Mouse (Mus musculus) kidney, embryonic 15.5 days (tissue): ENCODE measurements at regions not wholly inside any gene's neighbourhood (a gene's known extent, or its start where the extent isn't known, plus 50 kb on each side); places are given as distances from the start of the nearest gene placed in this dataset.

Experiments used
- ATAC-seq: fragments of 200-750 bp; cut with Nextera tagmentation; replicated peaks from 2 replicates; pipeline ENCODE4 v1.8.0; 2017; ENCODE audit warnings: moderate TSS enrichment; ENCODE audit not compliant: low FRiP score
- H3K27ac ChIP-seq: fragments of 300-500 bp; sonication (generic); 2 replicates; pipeline ENCODE4 v1.5.1; 2015; ENCODE audit warnings: mild to moderate bottlenecking, inconsistent platforms
- H3K27me3 ChIP-seq: fragments of 300-500 bp; sonication (generic); 2 replicates; pipeline ENCODE4 v1.6.1; 2015; ENCODE audit warnings: inconsistent platforms
- H3K36me3 ChIP-seq: fragments of 300-500 bp; sonication (generic); 2 replicates; pipeline ENCODE4 v1.6.1; 2015; ENCODE audit warnings: inconsistent platforms
- H3K4me1 ChIP-seq: fragments of 300-500 bp; sonication (generic); 2 replicates; pipeline ENCODE4 v1.6.1; 2015; ENCODE audit warnings: inconsistent platforms
- H3K4me2 ChIP-seq: fragments of 300-500 bp; sonication (generic); 2 replicates; pipeline ENCODE4 v1.6.1; 2015; ENCODE audit warnings: moderate library complexity, mild to moderate bottlenecking, inconsistent platforms
- H3K4me3 ChIP-seq: fragments of 300-500 bp; sonication (generic); replicated peaks from 2 replicates; pipeline ENCODE4 v1.5.1; 2015; ENCODE audit warnings: mild to moderate bottlenecking, inconsistent platforms
- H3K9ac ChIP-seq: fragments of 300-500 bp; sonication (generic); 2 replicates; pipeline ENCODE4 v1.6.1; 2015; ENCODE audit warnings: mild to moderate bottlenecking, inconsistent platforms
- H3K9me3 ChIP-seq: fragments of 300-500 bp; sonication (generic); replicated peaks from 2 replicates; pipeline ENCODE4 v1.6.1; 2016; ENCODE audit warnings: inconsistent platforms
- WGBS: fragments of 180-500 bp; shearing (Covaris S2); methylation state at CpG from one replicate; pipeline ENCODE4 v1.1.7; 2015; ENCODE audit warnings: mixed read lengths; 5-methylcytosine and 5-hydroxymethylcytosine counted together

DNA sequence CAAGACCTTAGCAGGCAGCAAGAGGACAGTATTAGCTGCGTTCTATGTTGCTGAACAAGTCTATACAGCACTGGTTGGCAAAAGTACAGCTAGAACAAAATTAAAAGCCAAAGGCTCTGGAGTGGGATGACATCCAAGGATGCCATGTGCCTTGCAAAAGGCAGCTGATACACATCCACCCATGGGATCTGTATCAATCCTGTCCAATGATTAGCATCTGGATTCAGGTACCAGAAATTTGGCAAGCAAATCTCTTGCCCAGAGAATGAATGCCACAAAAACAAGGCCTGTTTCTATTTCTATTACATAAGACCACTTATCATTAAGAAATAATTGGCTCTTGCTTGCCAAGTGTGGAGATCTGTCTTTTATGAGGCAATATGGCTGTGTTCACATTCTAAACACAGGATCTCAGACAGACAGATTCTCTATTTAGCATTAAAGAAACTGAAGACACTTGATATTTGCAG lies 220.0 kb downstream of the Cpe start:
- ATAC-seq = no peak

DNA sequence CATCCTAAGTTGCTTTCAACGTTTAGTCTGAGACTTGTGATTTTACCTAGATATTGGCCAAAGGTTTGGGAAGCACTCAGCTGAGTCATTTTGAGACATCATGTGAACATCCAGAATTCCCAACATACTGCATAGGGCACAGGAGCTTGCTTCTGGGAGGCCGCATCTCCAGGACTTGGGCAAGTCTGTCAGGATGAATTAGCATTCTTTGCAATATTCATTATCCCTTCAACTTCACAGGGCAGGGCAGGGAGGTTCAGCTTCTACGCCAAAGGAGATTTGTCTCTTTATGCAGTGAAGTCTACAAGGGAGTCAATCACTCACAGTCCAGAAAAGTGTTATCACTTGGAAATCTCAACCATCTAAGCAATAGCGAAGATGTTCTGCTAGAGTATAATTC lies 231.7 kb downstream of the Cpe start:
- no peaks in the 10 kb centered on the region for H3K36me3 ChIP-seq
- WGBS = 83% methylated on average over 4 of the region's 4 CpGs
- no peak for ATAC-seq
- H3K4me1 ChIP-seq = no peaks in the 10 kb centered on the region
- H3K9ac ChIP-seq = no peak overlapping the region
- no peak overlapping the region for H3K27ac ChIP-seq
- no peak overlapping the region for H3K4me2 ChIP-seq
- no peak overlapping the region for H3K4me3 ChIP-seq
- H3K9me3 ChIP-seq = no peaks in the 10 kb centered on the region
- no peaks in the 10 kb centered on the region for H3K27me3 ChIP-seq

More for the DNA sequence above, 220.0 kb downstream of the Cpe start:
- WGBS = 94% methylated on average over 1 of the region's 1 CpGs
- no peaks in the 10 kb centered on the region for H3K36me3 ChIP-seq
- H3K9ac ChIP-seq = no peak overlapping the region
- H3K27ac ChIP-seq = no peak overlapping the region
- H3K4me3 ChIP-seq = no peak overlapping the region
- no peaks in the 10 kb centered on the region for H3K4me1 ChIP-seq
- no peaks in the 10 kb centered on the region for H3K9me3 ChIP-seq
- no peaks in the 10 kb centered on the region for H3K27me3 ChIP-seq
- no peak overlapping the region for H3K4me2 ChIP-seq

GRCm38 (mm10) chr8:64456970-64457369 lies 235.9 kb downstream of the Cpe start:
- peak; percentile 76 for ATAC-seq
- H3K27ac ChIP-seq = no peak overlapping the region
- 51% methylated on average over 5 of the region's 5 CpGs for WGBS
- H3K4me3 ChIP-seq = no peak overlapping the region
- no peaks in the 10 kb centered on the region for H3K9me3 ChIP-seq
- no peaks in the 10 kb centered on the region for H3K4me1 ChIP-seq
- H3K27me3 ChIP-seq = no peaks in the 10 kb centered on the region
- no peak overlapping the region for H3K4me2 ChIP-seq
- no peaks in the 10 kb centered on the region for H3K36me3 ChIP-seq
- no peak overlapping the region for H3K9ac ChIP-seq

GRCm38 (mm10) chr8:64454736-64455135 lies 238.1 kb downstream of the Cpe start:
- H3K9ac ChIP-seq = no peak overlapping the region
- no peaks in the 10 kb centered on the region for H3K9me3 ChIP-seq
- H3K4me1 ChIP-seq = no peaks in the 10 kb centered on the region
- H3K27ac ChIP-seq = no peak overlapping the region
- no peaks in the 10 kb centered on the region for H3K27me3 ChIP-seq
- ATAC-seq = no peak
- H3K4me2 ChIP-seq = no peak overlapping the region
- no peak overlapping the region for H3K4me3 ChIP-seq
- no peaks in the 10 kb centered on the region for H3K36me3 ChIP-seq
- WGBS = 76% methylated on average over 4 of the region's 4 CpGs

DNA sequence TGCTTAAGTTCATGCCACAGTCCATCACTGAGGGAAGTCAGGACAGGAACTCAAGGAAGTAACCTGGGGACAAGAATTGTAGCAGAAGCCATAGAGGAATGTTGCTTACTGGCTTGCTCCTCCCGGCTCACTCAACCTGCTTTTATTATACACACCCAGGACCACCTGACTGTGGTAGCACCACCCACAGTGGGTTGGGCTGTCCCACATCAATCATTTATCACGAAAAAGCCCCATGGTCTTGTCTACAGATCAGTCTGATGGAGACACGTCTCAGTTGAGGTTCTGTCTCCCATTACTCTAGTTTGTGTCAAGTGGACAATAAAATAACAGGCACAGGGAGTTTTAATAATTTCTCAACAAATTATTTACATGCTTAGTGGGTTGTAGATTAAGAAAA lies 239.3 kb upstream of the Tll1 start:
- no peaks in the 10 kb centered on the region for H3K36me3 ChIP-seq
- 78% methylated on average over 3 of the region's 3 CpGs for WGBS
- ATAC-seq = no peak

DNA sequence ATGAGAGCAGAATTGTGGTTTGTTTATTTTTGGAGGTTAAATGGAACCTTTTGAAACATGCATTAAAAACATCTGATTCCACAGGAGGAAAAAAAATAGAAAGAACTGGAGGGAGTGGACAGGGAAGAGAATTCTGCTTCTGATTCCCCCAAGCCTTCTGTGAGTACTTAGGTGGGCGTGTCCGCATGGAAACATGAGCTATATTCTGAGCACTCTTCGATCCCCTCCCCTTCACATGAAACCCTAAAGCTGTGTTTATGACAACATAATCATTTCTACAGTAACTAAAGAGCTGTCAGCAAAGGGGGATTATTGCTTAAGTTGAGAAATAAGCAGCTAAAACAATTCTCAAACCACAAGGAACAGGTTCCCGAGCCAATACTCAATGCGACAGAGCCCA lies 238.4 kb upstream of the Tll1 start:
- no peak for ATAC-seq
- Histone ChIP-seq H3K4me2 (no peak overlapping the region), H3K36me3 (no peaks in the 10 kb centered on the region), H3K27me3 (no peaks in the 10 kb centered on the region), H3K4me1 (no peaks in the 10 kb centered on the region), H3K9ac (no peak overlapping the region), H3K4me3 (no peak overlapping the region), H3K9me3 (no peaks in the 10 kb centered on the region), H3K27ac (no peak overlapping the region)
- WGBS = 82% methylated on average over 5 of the region's 5 CpGs

More for the DNA sequence above, 239.3 kb upstream of the Tll1 start:
- Histone ChIP-seq H3K4me2 (no peak overlapping the region), H3K4me1 (no peaks in the 10 kb centered on the region), H3K27ac (no peak overlapping the region), H3K27me3 (no peaks in the 10 kb centered on the region), H3K4me3 (no peak overlapping the region), H3K9ac (no peak overlapping the region), H3K9me3 (no peaks in the 10 kb centered on the region)

DNA sequence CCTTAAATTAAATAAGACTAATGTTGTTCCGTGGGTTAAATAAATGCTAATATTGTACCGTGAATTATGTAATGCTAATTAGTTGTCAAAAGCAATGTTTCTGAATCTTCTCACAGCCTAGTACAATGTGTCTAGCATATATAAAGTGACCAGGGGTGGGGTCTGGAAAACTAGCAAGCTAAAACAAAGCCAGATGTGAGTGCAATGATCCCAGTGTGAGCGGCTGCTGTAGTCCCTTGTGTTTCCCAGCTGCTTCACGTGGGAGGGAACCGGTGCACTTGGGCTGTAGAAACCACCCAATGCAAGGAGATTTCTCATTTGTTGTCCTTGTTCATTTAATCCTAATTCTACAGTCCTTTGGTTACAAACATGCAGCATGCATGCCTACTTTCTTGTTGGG lies 232.4 kb upstream of the Tll1 start:
- no peaks in the 10 kb centered on the region for H3K36me3 ChIP-seq
- ATAC-seq = no peak
- no peaks in the 10 kb centered on the region for H3K4me1 ChIP-seq
- no peak overlapping the region for H3K9ac ChIP-seq
- H3K27me3 ChIP-seq = no peaks in the 10 kb centered on the region
- H3K4me3 ChIP-seq = no peak overlapping the region
- no peaks in the 10 kb centered on the region for H3K9me3 ChIP-seq
- WGBS = 70% methylated on average over 5 of the region's 5 CpGs
- no peak overlapping the region for H3K4me2 ChIP-seq
- H3K27ac ChIP-seq = no peak overlapping the region

GRCm38 (mm10) chr8:64434648-64435047 lies 228.6 kb upstream of the Tll1 start:
- Histone ChIP-seq H3K9me3 (no peaks in the 10 kb centered on the region), H3K27ac (no peak overlapping the region), H3K4me1 (no peaks in the 10 kb centered on the region), H3K9ac (no peak overlapping the region), H3K36me3 (no peaks in the 10 kb centered on the region), H3K27me3 (no peaks in the 10 kb centered on the region), H3K4me3 (no peak overlapping the region), H3K4me2 (no peak overlapping the region)
- 69% methylated on average over 7 of the region's 7 CpGs for WGBS
- no peak for ATAC-seq

GRCm38 (mm10) chr8:64422850-64423214 lies 216.8 kb upstream of the Tll1 start:
- WGBS = 81% methylated on average over 4 of the region's 4 CpGs
- Histone ChIP-seq H3K9ac (no peak overlapping the region), H3K4me3 (no peak overlapping the region), H3K4me1 (no peaks in the 10 kb centered on the region), H3K27ac (no peak overlapping the region), H3K9me3 (no peaks in the 10 kb centered on the region), H3K4me2 (no peak overlapping the region), H3K36me3 (no peaks in the 10 kb centered on the region), H3K27me3 (no peaks in the 10 kb centered on the region)
- no peak for ATAC-seq

- 74% methylated on average over 8 of the region's 8 CpGs for WGBS
- no peak for ATAC-seq
- Histone ChIP-seq H3K4me3 (no peak overlapping the region), H3K9me3 (no peaks in the 10 kb centered on the region), H3K27ac (no peak overlapping the region), H3K4me2 (no peak overlapping the region), H3K9ac (no peak overlapping the region), H3K4me1 (no peaks in the 10 kb centered on the region), H3K27me3 (no peaks in the 10 kb centered on the region), H3K36me3 (no peaks in the 10 kb centered on the region)
Observed at GRCm38 (mm10) chr8:64422200-64422849, 216.3 kb upstream of the Tll1 start.

DNA sequence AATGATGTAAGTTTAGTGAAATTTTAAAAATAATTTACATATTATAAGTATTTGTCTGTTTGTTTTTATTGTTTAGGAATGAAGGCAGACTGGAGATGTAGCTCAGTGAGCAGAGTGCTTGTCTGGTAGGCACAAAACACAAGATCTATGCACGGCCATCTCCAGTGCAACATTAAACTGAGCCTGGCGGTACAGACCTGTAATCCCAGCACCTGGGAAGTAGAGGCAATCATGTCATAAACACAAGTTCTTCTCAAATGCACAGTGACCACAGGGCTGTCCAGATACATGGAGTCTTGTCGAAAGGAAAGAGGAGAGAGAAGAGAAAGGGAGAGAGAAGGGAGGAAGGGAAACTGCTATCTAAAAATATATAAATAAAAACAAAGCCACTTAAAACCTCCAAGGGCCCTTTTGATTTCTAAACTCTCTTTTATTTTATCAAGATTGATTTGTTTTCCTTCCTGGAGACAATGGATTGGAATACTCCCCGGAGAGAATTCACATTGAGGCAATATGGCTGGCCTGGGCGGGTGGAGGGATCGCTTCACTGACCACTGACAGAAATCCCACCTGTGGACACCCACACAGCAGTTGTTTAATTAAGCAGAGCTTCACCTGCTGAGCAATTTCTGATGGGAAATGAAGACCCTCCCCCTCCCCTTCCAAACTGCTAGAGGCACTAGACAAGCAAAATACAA lies 215.6 kb upstream of the Tll1 start:
- H3K27ac ChIP-seq = no peak overlapping the region
- H3K9me3 ChIP-seq = no peaks in the 10 kb centered on the region
- no peaks in the 10 kb centered on the region for H3K4me1 ChIP-seq
- H3K27me3 ChIP-seq = no peaks in the 10 kb centered on the region
- no peak overlapping the region for H3K4me2 ChIP-seq
- WGBS = 76% methylated on average over 6 of the region's 6 CpGs
- H3K9ac ChIP-seq = no peak overlapping the region
- no peak for ATAC-seq
- H3K36me3 ChIP-seq = no peaks in the 10 kb centered on the region
- H3K4me3 ChIP-seq = no peak overlapping the region

GRCm38 (mm10) chr8:64412488-64413188 lies 206.6 kb upstream of the Tll1 start:
- H3K27me3 ChIP-seq = no peaks in the 10 kb centered on the region
- no peak overlapping the region for H3K27ac ChIP-seq
- no peak overlapping the region for H3K4me2 ChIP-seq
- no peaks in the 10 kb centered on the region for H3K4me1 ChIP-seq
- 59% methylated on average over 15 of the region's 15 CpGs for WGBS
- no peak overlapping the region for H3K4me3 ChIP-seq
- no peaks in the 10 kb centered on the region for H3K36me3 ChIP-seq
- no peak for ATAC-seq
- H3K9ac ChIP-seq = no peak overlapping the region
- H3K9me3 ChIP-seq = no peaks in the 10 kb centered on the region
